Mouse (Mus musculus): Measurements from ENCODE around the gene Mfap3l.
"Not testable (repeated sequence)": the region's sequence is repeated elsewhere in the genome, so short reads cannot be mapped to it uniquely, and the experiment has no call there.

Gene Mfap3l

DNA sequence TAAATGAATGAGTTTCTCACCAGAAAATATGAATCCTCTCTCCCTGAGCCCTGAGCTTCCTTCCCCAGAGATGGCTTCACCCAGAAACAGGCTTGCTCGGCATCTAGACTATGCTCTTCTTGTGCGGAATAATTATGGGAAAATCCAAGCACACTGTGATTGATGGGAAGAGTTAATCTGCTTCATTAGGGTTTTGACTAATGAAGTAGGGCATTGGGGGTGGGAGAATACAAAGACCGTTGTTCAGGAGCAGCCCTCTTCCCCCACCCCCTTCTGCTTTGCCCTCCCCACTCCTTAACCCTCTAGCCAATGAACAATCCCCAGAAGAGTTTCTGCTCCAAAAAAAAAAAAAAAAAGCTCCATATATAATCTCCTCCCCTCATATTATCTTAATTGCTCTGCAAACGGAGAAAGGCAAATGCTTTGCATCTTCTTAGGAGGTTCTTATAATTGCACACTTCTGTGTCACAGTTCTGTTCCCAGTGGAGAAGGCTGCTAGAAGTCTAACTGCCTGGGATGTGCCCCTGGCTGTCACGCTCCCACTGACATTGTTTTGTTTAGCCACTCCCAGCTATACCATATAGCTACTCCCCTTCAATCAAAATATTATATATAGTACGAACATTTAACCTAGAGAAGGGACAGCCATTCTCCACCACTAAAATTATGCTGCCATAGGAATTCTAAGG is 24.9 kb downstream of the Mfap3l start:
- no peak for DNase-seq

DNA sequence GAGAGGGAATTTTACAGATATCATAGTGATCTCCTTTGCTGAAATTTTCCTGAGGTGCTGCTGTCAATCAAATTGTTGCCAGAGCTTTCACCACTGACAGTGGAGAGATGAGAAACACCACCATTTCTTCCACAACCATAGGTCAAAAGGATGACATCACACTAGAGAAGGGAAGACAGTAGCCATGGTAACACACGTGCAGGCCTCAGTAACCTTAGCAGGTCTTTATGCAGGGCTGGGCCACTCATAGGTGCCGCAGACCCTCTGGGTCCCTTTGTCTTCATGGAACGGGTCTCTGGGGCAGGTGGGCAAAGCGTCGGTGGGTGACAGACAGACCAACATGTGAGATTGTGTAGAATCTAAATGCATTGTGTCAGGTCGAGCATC is 25.5 kb downstream of the Mfap3l start:
- no peak for DNase-seq

DNA sequence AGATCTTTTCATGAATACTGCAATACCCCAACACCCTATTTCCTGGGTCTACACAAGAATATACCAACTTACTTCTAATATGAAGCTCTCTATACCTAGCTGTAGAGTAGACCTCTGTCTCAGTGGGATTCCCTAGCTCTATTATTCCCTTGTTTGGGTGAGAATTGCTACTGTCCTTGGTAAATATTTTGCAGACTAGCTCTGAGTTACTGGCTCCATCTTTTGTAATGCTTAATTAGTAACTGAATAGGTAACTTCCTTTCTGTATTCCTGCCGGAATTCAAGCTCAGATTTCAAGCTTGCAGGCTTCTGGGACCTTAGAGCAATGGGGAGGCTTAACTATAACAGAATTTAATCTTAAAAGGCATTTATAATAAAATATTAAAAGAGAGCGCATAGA is 26.1 kb downstream of the Mfap3l start:
- DNase-seq, result not testable (repeated sequence)

DNA sequence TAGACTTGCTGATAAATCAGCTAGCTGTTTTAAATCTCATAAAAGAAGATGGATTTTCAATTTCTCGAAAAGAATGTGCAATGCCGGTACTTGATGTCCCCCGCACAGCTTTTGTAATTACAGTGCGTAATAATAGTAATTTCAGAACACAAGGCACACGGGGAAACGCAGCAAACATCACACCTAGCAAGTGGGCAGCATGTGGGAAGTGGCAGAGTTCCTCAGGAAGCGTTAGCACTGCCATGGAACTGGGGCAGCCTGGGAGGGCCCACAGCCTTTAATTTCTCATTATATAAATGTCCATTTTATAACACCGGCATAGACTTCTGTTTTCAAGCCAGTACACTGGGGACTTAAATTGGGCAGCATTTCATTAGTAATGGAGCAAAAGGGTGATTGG is 27.1 kb downstream of the Mfap3l start:
- DNase-seq, result no peak

DNA sequence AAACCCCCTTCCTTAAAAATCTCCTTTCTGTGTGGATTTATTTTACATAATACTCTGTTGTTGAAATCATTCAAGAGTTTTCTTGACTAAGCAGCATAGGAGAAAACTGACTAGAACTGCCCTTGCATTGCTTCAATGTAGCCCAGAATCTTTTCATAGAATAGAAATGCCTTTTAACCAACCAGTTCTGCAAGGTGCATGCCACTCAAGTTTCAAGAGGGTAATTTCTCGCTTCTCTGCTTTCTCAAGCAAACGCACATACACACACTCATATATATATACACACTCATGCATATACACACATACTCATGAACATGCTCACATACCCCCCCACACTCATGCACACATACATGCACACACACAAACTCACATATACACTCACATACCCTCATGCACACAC is 28.6 kb downstream of the Mfap3l start:
- no peak for DNase-seq

DNA sequence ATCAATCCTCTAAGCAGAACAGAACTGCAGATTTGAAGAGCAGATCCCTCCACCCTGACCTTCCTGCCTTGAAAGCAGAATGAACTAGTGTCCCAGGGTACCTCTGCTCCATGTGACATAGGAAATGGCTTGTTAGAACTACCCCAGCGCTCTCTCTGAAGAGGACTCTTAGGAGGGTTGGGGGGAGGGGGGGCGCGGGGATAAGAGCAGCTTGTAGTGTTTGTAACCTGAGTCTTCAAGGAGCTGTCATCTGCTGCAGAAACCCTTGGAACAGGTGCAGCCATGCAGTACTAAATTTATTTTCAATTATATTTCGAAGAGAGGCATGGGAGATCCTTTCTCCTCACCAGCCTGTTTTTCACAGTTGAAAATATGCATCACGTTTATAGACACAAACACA is 30.9 kb downstream of the Mfap3l start:
- DNase-seq, result no peak

DNA sequence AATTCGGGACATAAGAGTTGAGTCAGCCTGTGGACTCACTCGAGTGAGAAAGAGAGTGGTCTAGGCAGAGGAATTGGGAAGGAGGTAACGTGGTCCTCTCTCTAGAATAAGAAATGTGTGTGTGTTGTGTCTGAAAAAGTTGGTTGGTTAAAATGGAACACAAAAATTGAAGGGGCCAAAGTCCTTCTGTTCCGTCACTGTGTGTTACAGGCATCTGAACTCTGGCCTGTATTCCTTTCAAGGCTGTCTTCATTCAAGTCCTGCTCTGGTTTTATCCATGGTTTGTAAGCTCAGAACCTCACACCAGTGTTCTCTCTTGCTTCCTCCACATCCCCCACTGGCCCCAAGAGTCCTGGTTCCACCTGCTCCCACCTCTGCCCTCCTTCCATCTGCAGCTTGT is 33.2 kb downstream of the Mfap3l start:
- DNase-seq, result no peak

DNA sequence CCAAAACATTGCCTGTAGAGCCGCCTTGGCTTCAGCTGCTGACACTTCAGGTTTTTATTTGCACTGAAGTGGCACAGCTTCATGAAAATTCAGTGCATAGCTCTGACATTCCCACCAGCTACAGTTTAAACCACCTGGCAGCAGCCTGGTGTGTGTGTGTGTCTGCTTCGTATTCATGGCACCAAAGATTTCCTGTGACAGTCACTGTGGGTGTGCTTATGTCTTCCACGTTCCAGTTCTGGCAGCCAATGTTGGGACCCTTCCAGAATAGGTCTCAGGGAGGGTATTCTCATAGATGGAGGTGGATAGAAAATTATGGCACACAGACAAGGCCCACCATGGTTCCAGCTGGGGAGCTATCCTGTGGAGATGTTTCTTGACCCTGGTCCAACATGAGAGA is 34.2 kb downstream of the Mfap3l start:
- peak; percentile 38 for DNase-seq

DNA sequence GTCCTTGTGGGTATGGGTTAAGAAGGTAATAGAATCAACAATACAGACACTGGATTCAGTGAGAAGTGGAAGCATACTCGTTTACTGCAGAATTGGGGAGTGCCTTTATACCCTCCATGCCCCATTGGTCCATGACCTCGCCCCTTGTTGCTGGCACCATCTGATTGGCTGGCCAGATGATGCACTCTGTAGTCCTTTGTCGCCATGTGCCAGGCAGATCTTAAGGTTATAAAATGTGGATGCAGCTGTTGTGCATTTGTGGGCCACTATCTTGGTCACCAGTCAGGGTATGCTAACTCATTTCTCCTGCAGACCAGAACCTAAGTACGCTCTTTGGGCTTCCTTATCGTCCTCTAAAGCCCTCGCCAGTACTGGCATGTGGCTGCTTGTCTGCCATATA is 46.0 kb downstream of the Mfap3l start:
- DNase-seq, result no peak

DNA sequence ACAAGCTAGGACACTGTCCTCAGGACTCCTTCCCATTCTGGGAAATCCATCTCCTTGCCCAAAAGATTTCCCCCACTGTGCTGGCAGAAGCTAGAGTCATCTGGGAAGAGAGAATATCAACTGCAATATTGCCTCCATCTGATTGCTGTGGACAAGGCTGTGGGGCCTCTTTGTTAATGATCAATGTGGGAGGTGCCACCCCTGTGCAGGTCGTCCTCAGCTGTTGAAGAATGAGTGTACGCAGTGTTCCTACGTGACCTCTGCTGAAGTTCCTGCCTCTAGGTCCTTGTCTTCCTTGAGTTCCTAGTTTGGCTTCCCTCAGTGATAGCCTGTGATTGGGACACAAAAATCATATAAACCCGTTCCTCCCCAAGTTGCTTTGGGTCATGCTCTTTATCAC is 49.2 kb downstream of the Mfap3l start:
- DNase-seq, result no peak

DNA sequence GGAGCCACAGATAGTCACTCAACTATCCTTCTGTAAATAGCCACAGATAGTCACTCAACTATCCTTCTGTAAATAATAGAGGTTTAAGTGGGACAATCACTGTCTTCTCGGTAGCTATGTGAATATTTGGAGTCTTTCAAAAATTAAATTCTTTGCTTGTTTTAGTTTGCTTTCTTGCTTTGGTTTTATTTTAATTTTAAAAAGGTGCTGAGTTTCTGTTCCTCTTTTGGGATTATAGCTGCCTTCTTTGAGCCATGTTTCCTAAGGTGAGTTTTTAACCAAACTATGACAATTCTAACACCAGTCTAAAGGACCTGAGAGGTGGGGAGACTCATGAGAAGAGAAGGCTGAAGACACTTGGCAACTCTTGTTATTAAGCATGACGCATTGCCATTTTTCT is 49.7 kb downstream of the Mfap3l start:
- DNase-seq, result no peak

DNA sequence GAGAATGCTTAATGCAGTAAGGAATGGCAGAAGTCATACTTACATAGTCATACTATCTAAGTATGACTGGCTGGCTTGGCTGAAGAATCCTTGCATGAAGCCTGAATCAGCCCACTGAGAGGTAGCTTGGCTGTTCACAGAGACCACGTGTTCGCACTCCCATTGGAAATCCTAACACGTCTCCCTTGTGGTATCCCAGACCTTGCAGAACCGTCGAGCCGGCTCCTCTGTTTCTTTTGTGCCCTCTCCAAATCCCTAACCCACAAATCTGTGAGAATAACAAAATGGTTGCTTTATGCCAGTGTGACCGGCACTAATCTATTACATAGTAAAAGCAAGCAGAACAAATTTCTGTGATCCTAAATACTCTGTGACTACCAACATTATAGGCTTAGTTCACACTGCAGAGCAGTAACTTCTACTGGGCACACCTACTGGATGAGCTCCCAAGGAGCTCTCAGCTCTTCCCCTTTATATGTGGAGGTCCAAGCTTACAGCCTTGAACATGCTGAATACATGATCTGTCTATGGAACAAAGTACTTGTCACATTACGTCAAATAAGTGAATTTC is 79.0 kb downstream of the Mfap3l start:
- DNase-seq, result no peak

DNA sequence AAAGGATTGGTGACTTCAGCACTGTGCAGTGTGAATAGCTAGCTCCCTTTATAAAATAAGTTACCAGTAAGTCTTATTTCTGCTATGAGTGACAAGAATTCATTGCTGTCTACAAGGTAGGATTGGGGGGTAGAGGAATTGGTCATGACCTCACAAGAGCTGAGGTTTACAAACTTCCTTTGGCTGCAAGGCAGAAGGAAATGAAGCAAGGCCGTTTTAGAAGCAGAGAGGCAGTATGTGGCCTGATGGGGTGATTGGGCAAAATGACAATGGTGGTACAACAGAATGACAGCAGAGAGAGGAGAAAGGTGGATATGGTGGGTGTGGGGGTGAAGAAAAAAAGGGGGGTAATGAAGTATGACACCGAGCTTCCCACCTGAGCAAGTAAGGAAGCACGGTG is 82.1 kb downstream of the Mfap3l start:
- DNase-seq, result no peak

DNA sequence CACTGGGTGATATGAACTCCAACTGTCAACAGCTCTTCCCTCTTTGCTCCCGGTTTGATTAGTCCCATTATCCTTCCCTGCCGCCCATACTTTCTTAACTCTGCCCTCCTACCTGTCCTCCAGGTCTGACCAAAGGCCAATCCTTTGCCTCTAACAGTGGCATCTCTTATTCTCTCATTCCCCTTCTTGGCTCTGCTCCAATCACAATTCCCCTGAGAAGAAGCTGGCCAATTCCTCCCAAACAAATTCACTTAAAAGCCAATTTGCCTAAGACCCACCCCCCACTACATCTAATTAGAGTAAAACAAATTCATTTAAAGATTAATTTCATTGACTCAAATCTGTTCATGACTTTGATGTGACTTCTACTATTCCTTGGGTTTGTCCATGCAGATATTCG is 86.1 kb downstream of the Mfap3l start:
- DNase-seq, result no peak

All from cerebellum, adult 9-11 months (tissue).